Mouse (Mus musculus) gastrocnemius, postnatal 25 days (tissue): Measurements from ENCODE around the gene BB287469. TPM values are rescaled to one million over a fixed set of nuclear protein-coding genes. Genes with fewer than 3 reads are reported as not detected.
"Not testable (repeated sequence)": the region's sequence is repeated elsewhere in the genome, so short reads cannot be mapped to it uniquely, and the experiment has no call there.

Source experiments
- DNase-seq: peaks from one replicate; pipeline ENCODE4 v3.0.0; 2022
- long read RNA-seq, 2 experiments: library from polyadenylated mRNA; stranded (forward); transcript quantifications; one replicate each; pipeline ENCODE4 v2.0.0; 2021
- total RNA-seq, 2 experiments: library from RNA; stranded (reverse); gene quantifications; 1 replicate in 1 of 2; 2 replicates in 1 of 2; pipeline ENCODE4 v1.2.3; 2021

BB287469 gene
- not detected for total RNA-seq
- long read RNA-seq, experiment 1: 0 reads
- long read RNA-seq, experiment 2: 0 reads

GRCm38 (mm10) chr12:87816277-87816676 lies at the start of gene BB287469:
BB287469 (plus strand) TSS chr12:87816577.
- not testable (repeated sequence) for DNase-seq

DNA sequence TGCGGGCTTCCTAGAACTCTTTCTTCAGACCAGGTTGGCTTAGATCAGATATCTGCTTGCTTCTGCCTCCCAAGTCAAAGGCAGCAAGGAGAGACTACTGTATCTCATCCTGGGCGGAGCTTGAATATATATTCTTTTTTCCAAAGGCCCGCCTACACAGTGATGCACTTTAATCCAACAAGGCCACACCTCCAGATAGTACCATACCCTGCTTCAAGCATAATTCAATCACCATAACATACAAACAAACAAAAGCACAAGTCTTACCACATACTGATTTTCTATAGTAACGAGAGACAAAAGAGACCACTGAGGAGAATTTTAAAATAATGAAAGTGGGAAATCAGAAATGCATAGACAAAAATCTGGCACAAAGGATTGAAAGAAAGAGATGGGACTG lies 40.7 kb upstream of the BB287469 start, which contains the start of gene Gm21319:
Gene Gm21319 (minus strand): TSS at position 101 of the 400 bp plus-strand sequence.
- not testable (repeated sequence) for DNase-seq

GRCm38 (mm10) chr12:87795212-87795611 lies 21.2 kb upstream of the BB287469 start, which contains the start of gene Gm21936:
Gm21936 (plus strand) TSS chr12:87795512.
- DNase-seq: not testable (repeated sequence)

- not testable (repeated sequence) for DNase-seq
Observed at GRCm38 (mm10) chr12:87797971-87798370, 18.4 kb upstream of the BB287469 start.

GRCm38 (mm10) chr12:87842239-87842638 lies 25.9 kb downstream of the BB287469 start, which contains the start of gene Gm2001:
Gm2001 (minus strand) TSS chr12:87842339.
- DNase-seq: not testable (repeated sequence)

DNA sequence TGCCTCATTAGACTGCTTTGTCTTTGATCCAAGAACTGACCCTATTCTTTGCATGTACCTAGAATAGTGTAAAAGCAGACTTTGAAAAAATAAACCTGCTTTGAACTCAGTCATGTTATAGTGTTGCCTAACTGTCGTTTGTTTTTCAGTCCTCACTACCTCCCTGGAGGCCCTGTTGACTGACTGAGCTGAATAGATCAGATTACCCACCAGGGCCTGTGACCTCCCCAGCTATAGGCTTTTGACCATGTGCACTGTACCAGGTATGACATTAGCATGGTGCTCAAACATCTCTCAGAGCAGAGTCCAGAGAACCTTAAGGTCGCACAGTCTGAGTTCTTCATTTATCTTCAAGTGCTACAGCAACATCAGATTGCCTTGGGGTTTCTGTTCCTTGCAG lies 34.3 kb downstream of the BB287469 start:
- DNase-seq: not testable (repeated sequence)

- DNase-seq: not testable (repeated sequence)
Observed at GRCm38 (mm10) chr12:87856067-87856466, 39.7 kb downstream of the BB287469 start.

GRCm38 (mm10) chr12:87861740-87862692 lies 45.6 kb downstream of the BB287469 start:
- not testable (repeated sequence) for DNase-seq

DNA sequence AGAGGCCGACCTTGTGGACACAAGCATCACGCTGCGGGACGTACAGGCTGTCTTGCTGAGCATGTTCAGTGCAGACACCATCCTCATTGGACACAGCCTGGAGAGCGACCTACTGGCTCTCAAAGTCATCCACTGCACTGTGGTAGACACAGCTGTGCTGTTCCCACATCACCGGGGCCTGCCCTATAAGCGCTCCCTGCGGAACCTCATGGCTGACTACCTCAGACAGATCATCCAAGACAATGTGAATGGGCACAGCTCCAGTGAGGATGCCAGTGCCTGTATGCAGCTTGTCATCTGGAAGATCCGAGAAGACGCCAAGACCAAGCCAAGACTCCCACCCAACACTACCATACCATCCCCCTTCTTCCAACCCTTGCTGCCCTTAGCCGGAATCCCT lies 47.3 kb downstream of the BB287469 start:
- not testable (repeated sequence) for DNase-seq

GRCm38 (mm10) chr12:87864048-87864447 lies 47.7 kb downstream of the BB287469 start:
- DNase-seq: not testable (repeated sequence)

Other genes starting within 250 kb of the BB287469 start
- not detected for gene Oog1, start 213.9 kb upstream of the BB287469 start, total RNA-seq
- not detected for gene Gm4027, start 197.7 kb upstream of the BB287469 start, total RNA-seq
- not detected for gene Gm16381, start 172.0 kb upstream of the BB287469 start, total RNA-seq
- not detected for gene Gm21319, start 40.8 kb upstream of the BB287469 start, total RNA-seq
- gene Gm21936, start 21.1 kb upstream of the BB287469 start, total RNA-seq: not detected
- not detected for gene Gm2001, start 25.8 kb downstream of the BB287469 start, total RNA-seq
- not detected for gene Gm2016, start 57.5 kb downstream of the BB287469 start, total RNA-seq
- gene Gm2022, start 78.8 kb downstream of the BB287469 start, total RNA-seq: not detected
- not detected for gene Gm2035, start 103.3 kb downstream of the BB287469 start, total RNA-seq
- not detected for gene Gm2042, start 137.5 kb downstream of the BB287469 start, total RNA-seq
- gene Gm2075, start 195.3 kb downstream of the BB287469 start, total RNA-seq: not detected
- not detected for gene Gm6803, start 202.2 kb downstream of the BB287469 start, total RNA-seq
- gene Gm2056, start 210.4 kb downstream of the BB287469 start, total RNA-seq: not detected